Mouse (Mus musculus) forebrain, postnatal 0 days (tissue): ENCODE results near the gene Greb1. TPM values are rescaled to one million over a fixed set of nuclear protein-coding genes. Genes with fewer than 3 reads are reported as not detected.

Experiments used
- ATAC-seq: fragments of 200-750 bp; cut with Nextera tagmentation; 2 replicates; pipeline ENCODE4 v1.8.0; 2017; ENCODE audit warnings: mild to moderate bottlenecking, moderate library complexity
- DNase-seq: peaks from one replicate; pipeline ENCODE4 v3.0.0-alpha.2; 2015
- H3K27ac ChIP-seq: fragments of 300-500 bp; sonication (generic); 2 replicates; pipeline ENCODE4 v1.5.1; 2014; ENCODE audit warnings: low read depth, mild to moderate bottlenecking, antibody characterized with exemption, low read length, moderate library complexity, mixed read lengths
- H3K27me3 ChIP-seq: fragments of 300-500 bp; sonication (generic); 2 replicates; pipeline ENCODE4 v1.6.1; 2014; ENCODE audit warnings: mild to moderate bottlenecking, low read length, mixed read lengths; ENCODE audit not compliant: insufficient read depth
- H3K36me3 ChIP-seq: fragments of 300-500 bp; sonication (generic); 2 replicates; pipeline ENCODE4 v1.6.1; 2014; ENCODE audit warnings: mild to moderate bottlenecking, moderate library complexity; ENCODE audit not compliant: insufficient read depth
- H3K4me1 ChIP-seq: fragments of 300-500 bp; sonication (generic); 2 replicates; pipeline ENCODE4 v1.6.1; 2014; ENCODE audit warnings: antibody characterized with exemption; ENCODE audit not compliant: insufficient read depth
- H3K4me2 ChIP-seq: fragments of 300-500 bp; sonication (generic); 2 replicates; pipeline ENCODE4 v1.6.1; 2014; ENCODE audit warnings: low read depth, mild to moderate bottlenecking, moderate library complexity
- H3K4me3 ChIP-seq: fragments of 300-500 bp; sonication (generic); 2 replicates; pipeline ENCODE4 v1.5.1; 2014; ENCODE audit warnings: low read depth, low read length, mixed read lengths
- H3K9ac ChIP-seq: fragments of 300-500 bp; sonication (generic); 2 replicates; pipeline ENCODE4 v1.6.1; 2014; ENCODE audit warnings: mild to moderate bottlenecking
- H3K9me3 ChIP-seq: fragments of 300-500 bp; sonication (generic); 2 replicates; pipeline ENCODE4 v1.6.1; 2016; ENCODE audit warnings: low read length
- CTCF ChIP-seq: sonication (generic); IDR thresholded peaks from 2 replicates; pipeline ENCODE4 v1.5.1; 2016; ENCODE audit warnings: antibody characterized with exemption, control low read depth, low read depth
- WGBS: fragments of 180-500 bp; shearing (Covaris S2); extraction: QIAGEN DNeasy Blood & Tissue Kit; methylation state at CpG from one replicate; pipeline ENCODE4 v1.1.7; 2014; 5-methylcytosine and 5-hydroxymethylcytosine counted together
- polyA plus RNA-seq: library from polyadenylated mRNA; unstranded; fragments of >200 nt; fragmentation: Nextera tagmentation; extraction: Ambion mirVana; gene quantifications from 2 replicates; pipeline ENCODE4 v1.2.1, GENCODE M21; 2015
- total RNA-seq: library from RNA; depleted of rRNA; stranded (reverse); fragments of >200 nt; gene quantifications from 2 replicates; pipeline ENCODE4 v1.2.3, GENCODE M21; 2014; rRNA removed

Greb1 gene
- total RNA-seq, result 0.48 and 1.6 TPM in 2 replicates
- polyA plus RNA-seq, result 0.15 and 0.25 TPM in 2 replicates

- peak; percentile 51 for DNase-seq
- Histone ChIP-seq H3K9ac (peak within 1 kb of the TSS; percentile 52), H3K36me3 (no peaks in the 10 kb centered on the region), H3K27me3 (no peaks in the 10 kb centered on the region; the same call in 1 of the 2 replicates), H3K4me2 (peak within 1 kb of the TSS; percentile 98), H3K27ac (no peak within 1 kb of the TSS), H3K9me3 (no peaks in the 10 kb centered on the region), H3K4me1 (0 out of 2 replicates have a peak, but pooled peaks cover 4% of the 10 kb centered on the region), H3K4me3 (peak within 1 kb of the TSS; percentile 50)
- WGBS, result 1% methylated on average over 52 of the region's 53 CpGs
- no peak for TF ChIP-seq CTCF
- ATAC-seq, result peak; percentile 68
These were observed at the start of gene Greb1 for GRCm38 (mm10) chr12:16800259-16800958. Gene Greb1 (minus strand): TSS chr12:16800886.

GRCm38 (mm10) chr12:16849821-16850220 lies 49.1 kb upstream of the Greb1 start:
- TF ChIP-seq CTCF, result no peak
- Histone ChIP-seq H3K4me3 (no peak overlapping the region), H3K36me3 (no peaks in the 10 kb centered on the region), H3K4me2 (no peak overlapping the region), H3K9me3 (no peaks in the 10 kb centered on the region), H3K4me1 (no peaks in the 10 kb centered on the region), H3K9ac (no peak overlapping the region), H3K27me3 (no peaks in the 10 kb centered on the region), H3K27ac (no peak overlapping the region)
- ATAC-seq, result no peak
- DNase-seq, result no peak
- 64% methylated on average over 2 of the region's 2 CpGs for whole genome bisulfite sequencing

GRCm38 (mm10) chr12:16848501-16848900 lies 47.8 kb upstream of the Greb1 start:
- Histone ChIP-seq H3K27ac (no peak overlapping the region), H3K4me1 (no peaks in the 10 kb centered on the region), H3K9ac (no peak overlapping the region), H3K4me3 (no peak overlapping the region), H3K9me3 (no peaks in the 10 kb centered on the region), H3K27me3 (no peaks in the 10 kb centered on the region), H3K4me2 (no peak overlapping the region), H3K36me3 (no peaks in the 10 kb centered on the region)
- no peak for DNase-seq
- no peak for ATAC-seq
- TF ChIP-seq CTCF, result no peak
- 89% methylated on average over 2 of the region's 2 CpGs for WGBS

- TF ChIP-seq CTCF, result no peak
- no peaks in the 10 kb centered on the region for H3K27me3 ChIP-seq
- no peaks in the 10 kb centered on the region for H3K36me3 ChIP-seq
- H3K27ac ChIP-seq, result no peak overlapping the region
- ATAC-seq, result no peak
- WGBS, result 92% methylated on average over 4 of the region's 4 CpGs
- H3K4me2 ChIP-seq, result no peak overlapping the region
- H3K4me1 ChIP-seq, result no peaks in the 10 kb centered on the region
- DNase-seq, result no peak
- H3K9ac ChIP-seq, result no peak overlapping the region
- no peak overlapping the region for H3K4me3 ChIP-seq
- no peaks in the 10 kb centered on the region for H3K9me3 ChIP-seq
These were observed 46.6 kb upstream of the Greb1 start for GRCm38 (mm10) chr12:16847204-16847792.

GRCm38 (mm10) chr12:16844623-16845592 lies 44.2 kb upstream of the Greb1 start:
- H3K36me3 ChIP-seq, result no peaks in the 10 kb centered on the region
- no peak; the same call in 1 of the 2 replicates for ATAC-seq
- H3K4me2 ChIP-seq, result no peak overlapping the region
- H3K27ac ChIP-seq, result no peak overlapping the region
- H3K4me1 ChIP-seq, result no peaks in the 10 kb centered on the region
- no peak for TF ChIP-seq CTCF
- no peak for DNase-seq
- WGBS, result 44% methylated on average over 14 of the region's 14 CpGs
- H3K9ac ChIP-seq, result no peak overlapping the region
- no peak overlapping the region for H3K4me3 ChIP-seq
- no peaks in the 10 kb centered on the region for H3K27me3 ChIP-seq
- H3K9me3 ChIP-seq, result no peaks in the 10 kb centered on the region

GRCm38 (mm10) chr12:16840842-16841782 lies 40.4 kb upstream of the Greb1 start:
- Histone ChIP-seq H3K4me2 (no peak overlapping the region), H3K36me3 (no peaks in the 10 kb centered on the region), H3K9me3 (no peaks in the 10 kb centered on the region), H3K27ac (no peak overlapping the region), H3K4me1 (0 out of 2 replicates have a peak, but pooled peaks cover under 1% of the 10 kb centered on the region), H3K4me3 (no peak overlapping the region), H3K9ac (no peak overlapping the region), H3K27me3 (no peaks in the 10 kb centered on the region)
- no peak for TF ChIP-seq CTCF
- 75% methylated on average over 8 of the region's 8 CpGs for WGBS
- no peak for DNase-seq
- no peak for ATAC-seq
